In genomic region chr8:86819426-86819825, GRCm38 (mm10) we compare ENCODE assay signal across 27 mouse cellular contexts.
DNase-seq lines count a peak whose midpoint lies in the region; ATAC-seq and TF ChIP-seq lines count a peak whose summit lies in the region.
"Had no signal": no experiment of that assay in that cellular context is flagged by ENCODE, and none has a peak within 500 bp of the region (broad histone marks: within the 10 kb centered on the region; RNA-seq: fewer than 3 reads in every experiment).

No protein-coding gene starts in this region.

- WGBS in kidney, postnatal 0 days: 40% methylated on average over 6 of the region's 6 CpGs
- WGBS in stomach, embryonic 16.5 days: 29% methylated on average over 6 of the region's 6 CpGs

- ATAC-seq in kidney, postnatal 0 days (replicated peaks; ENCODE audit: low FRiP score, low read depth): no peak
- ATAC-seq in stomach, embryonic 16.5 days (ENCODE audit: insufficient read depth, low FRiP score): no peak
- ATAC-seq: forebrain, postnatal 0 days; intestine, embryonic 15.5 days; Patski had no signal

- no peak overlapping the region for H3K4me3 ChIP-seq in kidney, postnatal 0 days (replicated peaks; ENCODE audit: low read depth, low read length)
- H3K4me3 ChIP-seq in stomach, embryonic 16.5 days (replicated peaks; ENCODE audit: low read length): no peak overlapping the region
- H3K4me3 ChIP-seq: forebrain, embryonic 10.5 days; gastrocnemius, adult 2 months; intestine, embryonic 15.5 days; limb, embryonic 10.5 days; neural tube, embryonic 12.5 days had no signal

- H3K4me2 ChIP-seq in kidney, postnatal 0 days (ENCODE audit: low read length): no peak overlapping the region
- no peak overlapping the region for H3K4me2 ChIP-seq in stomach, embryonic 16.5 days (ENCODE audit: low read depth, low read length)
- H3K4me2 ChIP-seq: hindbrain, embryonic 14.5 days; intestine, embryonic 15.5 days; liver, embryonic 11.5 days; midbrain, embryonic 11.5 days; neural tube, embryonic 12.5 days had no signal

- DNase-seq in adrenal gland, postnatal 36 days: peak; percentile 35 to 57
- DNase-seq in adrenal gland, postnatal 25 days: no peak
- peak; percentile 54 for DNase-seq in kidney, postnatal 0 days (ENCODE audit: low spot score)
- DNase-seq in kidney, postnatal 4 days: no peak
- peak; percentile 24 for DNase-seq in Muller cell, postnatal 12 days (ENCODE audit: inconsistent ontology term)
- DNase-seq in spleen, postnatal 10 days (ENCODE audit: low spot score in 2 of 2): no peak
- no peak for DNase-seq in thymus, postnatal 4 days
- DNase-seq: cerebellum, adult 18-20 months; cerebellum, postnatal 25 days; embryo, embryonic 11 days; forebrain, postnatal 0 days; gastrocnemius, adult 2 months; kidney, adult 9 months; kidney, postnatal 36 days; lung, adult 2 months; right cerebral cortex, adult 18-20 months; thymus, adult 2 months had no signal

- no peaks in the 10 kb centered on the region for H3K9me3 ChIP-seq in kidney, postnatal 0 days (replicated peaks; ENCODE audit: low read length)
- no peaks in the 10 kb centered on the region for H3K9me3 ChIP-seq in stomach, embryonic 16.5 days (replicated peaks; ENCODE audit: control insufficient read depth, low read length)
- H3K9me3 ChIP-seq: forebrain, embryonic 10.5 days; intestine, embryonic 15.5 days; limb, embryonic 10.5 days; neural tube, embryonic 12.5 days had no signal

- no peaks in the 10 kb centered on the region for H3K27me3 ChIP-seq in kidney, postnatal 0 days (ENCODE audit: insufficient read depth, low read length)
- no peaks in the 10 kb centered on the region for H3K27me3 ChIP-seq in stomach, embryonic 16.5 days (ENCODE audit: control insufficient read depth, insufficient read depth, low read length)
- H3K27me3 ChIP-seq: intestine, embryonic 15.5 days; neural tube, embryonic 12.5 days; Patski had no signal

- no peak for TF ChIP-seq CTCF in kidney, postnatal 0 days (IDR thresholded peaks at IDR 0.05; ENCODE audit: low read depth)

- H3K36me3 ChIP-seq in kidney, postnatal 0 days (ENCODE audit: insufficient read depth, low read length): no peaks in the 10 kb centered on the region
- no peaks in the 10 kb centered on the region for H3K36me3 ChIP-seq in stomach, embryonic 16.5 days (ENCODE audit: control insufficient read depth, insufficient read depth, low read length)
- H3K36me3 ChIP-seq: forebrain, embryonic 10.5 days; intestine, embryonic 15.5 days; limb, embryonic 10.5 days; neural tube, embryonic 12.5 days had no signal

- no peak overlapping the region for H3K9ac ChIP-seq in kidney, postnatal 0 days (ENCODE audit: low read depth, low read length)
- H3K9ac ChIP-seq in stomach, embryonic 16.5 days (ENCODE audit: low read length): no peak overlapping the region
- H3K9ac ChIP-seq: forebrain, postnatal 0 days; hindbrain, embryonic 14.5 days; intestine, embryonic 15.5 days; neural tube, embryonic 12.5 days had no signal

- H3K27ac ChIP-seq in kidney, postnatal 0 days: no peak overlapping the region
- peak overlapping the region; percentile 33; the same call in 1 of the 2 replicates for H3K27ac ChIP-seq in stomach, embryonic 16.5 days (ENCODE audit: low read length)
- H3K27ac ChIP-seq: forebrain, embryonic 10.5 days; gastrocnemius, adult 2 months; hindbrain, embryonic 14.5 days; macrophage; neural tube, embryonic 12.5 days had no signal

- H3K4me1 ChIP-seq in kidney, postnatal 0 days (replicated peaks; ENCODE audit: insufficient read depth, low read length): no peaks in the 10 kb centered on the region
- H3K4me1 ChIP-seq in stomach, embryonic 16.5 days (ENCODE audit: control insufficient read depth, insufficient read depth, low read length): peaks cover 19% of the 10 kb centered on the region

Comparison
In these comparisons a context has a peak if more than half of its experiments do, and no peak if none do; other contexts are left out.
1. DNase-seq: peak in adrenal gland, postnatal 36 days (2 of 2), kidney, postnatal 0 days (single experiment) and Muller cell, postnatal 12 days (single experiment); none in adrenal gland, postnatal 25 days (single experiment), kidney, postnatal 4 days (0 of 2), spleen, postnatal 10 days (0 of 2) and thymus, postnatal 4 days (single experiment).